Mouse (Mus musculus): ENCODE measurements around the gene Nif3l1.

GRCm38 (mm10) chr1:58460566-58460965 is 15.6 kb downstream of the Nif3l1 start:
- no peak for TF ChIP-seq CTCF (IDR thresholded peaks at IDR 0.05)
- no peak for TF ChIP-seq EP300 (IDR thresholded peaks at IDR 0.05)
